Mouse (Mus musculus): ENCODE data around the gene Golga5. TPM values are rescaled to one million over a fixed set of nuclear protein-coding genes. Genes with fewer than 3 reads are reported as not detected.

Golga5 gene
- polyA plus RNA-seq, 1 experiment from 2014 or later, result 40.3 TPM

Other genes with a start within 250 kb of the Golga5 start
- 5.6 and 6.1 TPM in 2 replicates for gene Rin3, start 186.1 kb upstream of the Golga5 start, polyA plus RNA-seq (2015; fragmentation: Nextera tagmentation; extraction: Ambion mirVana)
- 76.9 and 81.4 TPM in 2 replicates for gene Lgmn, start 29.3 kb upstream of the Golga5 start, polyA plus RNA-seq (2015; fragmentation: Nextera tagmentation; extraction: Ambion mirVana)
- 3.4 and 4.3 TPM in 2 replicates for gene Chga, start 85.8 kb downstream of the Golga5 start, polyA plus RNA-seq (2015; fragmentation: Nextera tagmentation; extraction: Ambion mirVana)
- gene Itpk1, start 235.8 kb downstream of the Golga5 start, polyA plus RNA-seq (2015; fragmentation: Nextera tagmentation; extraction: Ambion mirVana), result 10.4 and 10.8 TPM in 2 replicates

Data from embryonic facial prominence, embryonic 13.5 days (tissue).